Mouse (Mus musculus): Measurements from ENCODE around the gene Pmch.

The Pmch gene

DNA sequence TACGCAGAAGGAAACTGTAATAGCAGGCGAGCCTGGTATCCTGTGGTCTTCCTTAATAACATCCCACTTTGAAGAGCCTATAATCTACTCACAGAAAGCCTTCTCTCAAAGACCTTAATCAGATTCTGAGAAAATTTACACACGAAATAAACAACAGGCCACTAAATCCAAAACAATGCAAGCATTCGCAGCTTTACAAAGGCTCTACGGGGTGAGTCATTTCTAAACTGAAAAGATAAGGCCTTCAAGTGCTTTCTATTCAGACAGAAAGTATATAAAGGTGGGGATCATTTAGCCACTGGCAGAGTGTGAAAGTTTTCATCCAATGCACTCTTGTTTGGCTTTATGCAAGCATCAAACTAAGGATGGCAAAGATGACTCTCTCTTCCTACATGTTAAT, at the start of gene Pmch:
Pmch (plus strand) TSS at position 301 of the 400 bp plus-strand sequence.
- no peak for DNase-seq (ENCODE audit: low spot score)

DNA sequence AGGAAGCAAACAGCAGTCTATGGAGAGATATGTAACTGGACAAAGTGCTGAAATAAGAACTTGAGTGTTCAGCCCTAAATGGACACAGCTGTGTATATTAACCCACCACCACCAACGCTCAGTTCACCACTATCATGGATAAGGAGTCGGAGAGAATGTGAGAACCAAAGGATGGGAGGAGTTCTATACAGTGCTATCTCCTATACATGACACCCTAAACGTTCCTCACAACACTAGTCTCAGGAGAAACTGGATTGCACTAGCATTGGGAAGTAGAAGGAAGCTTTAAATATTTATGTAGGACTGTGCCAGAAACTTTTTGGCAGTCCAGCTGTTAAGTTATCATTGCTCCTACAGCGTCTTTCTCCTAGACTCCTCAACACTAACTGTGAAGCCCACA, 46.6 kb upstream of the Pmch start:
- DNase-seq (ENCODE audit: low spot score) = no peak

DNA sequence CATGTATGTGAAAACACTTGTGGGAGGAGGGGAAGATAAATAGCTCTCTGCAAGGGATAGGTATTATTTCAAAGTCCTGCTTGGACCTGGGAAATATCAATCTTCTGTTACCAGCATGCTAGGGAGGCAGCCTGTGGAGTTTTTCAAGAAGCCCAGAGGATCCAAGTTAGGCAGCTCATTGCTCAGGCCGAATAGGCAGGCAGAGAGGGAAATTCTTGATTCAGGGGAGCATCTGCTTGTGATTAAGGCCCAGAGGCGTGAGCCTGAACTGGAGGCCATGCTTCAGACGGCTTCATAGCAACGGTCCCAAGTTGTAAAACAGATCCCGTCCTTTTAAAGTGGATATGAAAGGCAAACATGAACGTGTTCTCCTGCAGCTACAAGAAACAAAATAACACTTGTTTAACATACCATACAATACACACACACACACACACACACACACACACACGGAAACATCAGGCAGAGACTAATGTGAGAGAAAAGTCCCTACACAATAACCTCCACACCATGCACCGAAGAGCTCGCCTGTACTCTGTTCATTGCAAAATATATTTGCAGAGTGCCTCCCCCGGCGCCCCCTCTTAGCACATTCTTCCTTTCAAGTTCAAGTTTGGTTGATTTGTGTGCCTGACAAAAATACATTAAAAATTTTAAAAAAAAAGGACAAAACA, 44.6 kb upstream of the Pmch start:
- no peak for DNase-seq (ENCODE audit: low spot score)

DNA sequence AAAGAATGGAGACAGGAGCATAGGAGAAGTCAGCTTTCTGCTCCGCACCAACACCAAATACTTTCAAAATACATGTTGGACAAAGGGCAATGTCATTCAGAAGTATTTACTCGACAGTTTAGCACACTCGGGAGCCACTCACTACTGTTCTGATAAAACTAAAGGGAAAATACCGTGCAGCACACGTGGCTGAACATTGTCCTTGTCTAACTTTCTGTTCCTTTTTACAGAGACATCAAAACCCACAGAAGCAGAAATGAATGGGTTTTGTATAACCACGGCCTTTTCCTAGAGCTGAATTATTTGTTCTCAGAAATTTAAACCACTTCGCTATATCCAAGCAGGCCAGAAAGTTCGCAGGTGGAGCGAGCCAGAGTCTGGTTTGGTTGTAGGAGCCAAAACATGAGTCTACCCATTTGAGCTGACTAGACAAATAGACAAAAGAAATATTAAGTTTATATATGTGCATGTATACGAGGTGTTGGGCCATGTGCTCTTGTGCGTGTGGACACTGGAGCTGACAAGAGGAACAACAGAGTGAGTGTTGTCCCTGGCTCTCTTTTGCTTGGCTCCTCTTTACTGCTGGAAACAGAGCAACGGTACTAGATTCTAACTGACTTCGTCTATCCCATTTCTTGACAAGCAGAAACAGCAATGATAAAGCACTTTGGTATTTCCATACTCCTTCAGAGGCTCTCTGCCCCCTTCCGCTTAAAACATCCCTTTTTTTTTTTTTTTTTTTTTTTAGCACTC, 36.5 kb upstream of the Pmch start:
- DNase-seq (ENCODE audit: low spot score) = no peak

DNA sequence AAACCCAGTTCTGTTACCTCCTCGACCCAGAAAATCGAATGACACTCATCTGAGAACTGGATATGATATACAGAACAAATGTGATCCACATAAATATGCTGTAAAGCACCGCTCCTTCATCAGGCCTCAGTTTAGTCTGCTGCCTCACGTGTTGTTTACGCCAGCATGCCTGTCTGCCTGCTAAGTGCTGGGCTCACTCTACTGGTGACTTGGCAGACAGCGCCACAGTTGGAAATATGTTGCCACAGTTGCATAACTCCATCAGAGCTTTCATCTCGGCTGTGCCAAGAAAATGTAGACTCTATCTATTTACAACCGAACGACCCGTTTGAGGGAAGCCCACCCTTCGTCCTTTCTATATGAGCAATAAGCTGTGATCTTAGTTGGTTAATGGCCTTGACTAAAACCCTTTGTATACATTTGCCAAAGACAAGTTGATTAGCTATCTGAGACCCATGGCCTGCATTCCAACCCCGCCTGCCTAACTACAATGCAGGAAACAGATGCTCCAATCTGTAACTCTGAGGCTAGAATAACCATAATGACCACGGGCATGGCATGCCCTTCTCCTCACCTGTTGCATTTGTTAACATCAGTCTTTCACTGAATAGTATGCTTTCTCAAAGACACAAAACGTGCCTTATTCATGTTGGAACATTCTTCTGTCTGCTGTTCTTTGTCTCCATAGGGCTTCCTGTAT, 33.8 kb upstream of the Pmch start:
- no peak for DNase-seq (ENCODE audit: low spot score)

DNA sequence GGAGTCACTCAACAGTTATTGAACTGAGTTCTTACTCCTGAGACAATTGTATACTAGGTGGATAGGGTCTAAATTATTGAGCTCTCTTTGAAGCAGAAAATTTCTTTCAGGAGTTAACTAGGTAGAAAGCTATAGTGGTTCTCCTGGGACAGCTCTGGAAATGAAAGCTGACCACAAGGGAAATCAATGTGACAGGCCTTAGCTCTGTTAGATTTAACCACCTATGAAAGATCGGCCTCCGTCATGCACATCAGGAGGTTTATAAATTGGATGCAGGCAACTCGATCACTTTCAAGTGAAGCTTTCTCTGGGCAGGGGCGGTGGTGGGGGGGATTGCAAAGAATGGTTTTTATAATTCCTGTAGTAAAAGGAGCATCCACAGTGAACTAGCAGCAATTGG, 27.4 kb upstream of the Pmch start:
- no peak for DNase-seq (ENCODE audit: low spot score)

DNA sequence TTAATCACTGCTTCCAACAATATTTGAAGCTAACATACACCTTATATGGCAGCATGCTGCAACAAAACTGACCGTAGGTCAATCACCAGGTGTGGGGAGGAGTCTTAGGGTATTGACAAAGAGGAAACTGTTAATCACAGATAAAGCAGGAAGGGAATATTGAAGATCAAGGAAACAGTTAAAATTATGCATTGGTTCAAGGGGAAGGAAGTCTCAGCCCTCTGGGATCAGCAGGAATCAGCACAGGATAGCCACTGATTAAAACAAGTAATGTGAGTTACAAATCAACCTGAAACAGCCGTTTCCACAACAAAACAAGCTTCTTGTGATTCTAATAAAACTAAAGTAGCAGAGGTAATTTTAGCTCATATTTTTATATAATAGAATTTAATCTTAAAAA, 26.0 kb upstream of the Pmch start:
- DNase-seq (ENCODE audit: low spot score) = no peak

DNA sequence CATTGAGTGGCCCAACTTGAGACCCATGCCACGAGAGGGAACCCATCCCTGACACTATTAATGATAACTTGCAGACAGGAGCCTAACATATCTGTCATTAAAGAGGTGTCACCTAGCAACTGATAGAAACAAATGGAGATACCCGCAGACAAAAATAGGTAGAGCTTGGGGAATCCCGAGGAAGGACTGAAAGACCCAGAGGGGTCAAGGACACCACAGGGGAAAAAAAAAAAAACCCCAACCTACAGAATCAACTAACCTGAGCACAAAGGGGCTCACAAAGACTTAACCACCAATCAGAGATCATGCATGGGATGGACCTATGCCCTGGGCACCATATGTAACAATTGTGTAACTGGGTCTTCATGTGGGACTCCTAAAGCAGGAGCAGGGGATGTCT, 23.5 kb upstream of the Pmch start:
- DNase-seq (ENCODE audit: low spot score) = no peak

DNA sequence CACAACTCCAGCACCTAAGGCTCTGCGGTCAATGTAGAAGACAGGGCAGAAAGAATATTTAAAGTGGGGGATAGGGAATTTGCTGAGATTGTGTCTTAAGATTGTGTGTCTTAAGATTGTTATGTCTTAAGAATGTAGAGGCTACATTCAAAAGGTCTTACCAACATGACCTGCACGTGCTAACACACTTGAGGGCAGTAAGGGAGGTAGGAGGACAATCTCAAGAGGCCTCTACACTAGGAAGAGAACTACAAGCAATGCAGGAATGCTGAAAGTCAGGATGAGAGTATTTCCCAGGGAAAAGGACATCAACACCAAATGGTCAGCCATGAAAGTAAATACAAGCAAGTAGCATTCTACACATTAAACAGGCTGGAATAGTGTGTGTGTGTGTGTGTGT, 15.3 kb downstream of the Pmch start:
- DNase-seq (ENCODE audit: low spot score) = no peak

DNA sequence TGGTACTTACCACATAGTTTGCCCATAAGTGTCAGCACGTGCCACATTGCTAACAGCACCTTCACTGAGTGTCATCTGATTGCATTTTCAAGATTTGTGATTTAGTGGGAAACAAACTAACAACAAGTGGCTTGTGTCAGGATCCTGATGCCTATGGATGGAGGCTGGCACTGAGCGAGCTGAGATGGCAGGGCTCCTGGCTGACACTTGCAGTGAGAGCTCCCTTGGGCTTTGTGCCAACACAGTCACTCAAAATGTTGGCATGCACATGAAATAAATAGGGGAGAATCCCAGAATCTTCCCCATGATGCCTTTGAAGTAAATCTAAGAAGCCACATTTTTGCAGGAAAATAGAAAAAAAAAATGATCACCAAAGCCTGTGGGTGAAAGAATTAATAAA, 22.4 kb downstream of the Pmch start:
- no peak for DNase-seq (ENCODE audit: low spot score)

DNA sequence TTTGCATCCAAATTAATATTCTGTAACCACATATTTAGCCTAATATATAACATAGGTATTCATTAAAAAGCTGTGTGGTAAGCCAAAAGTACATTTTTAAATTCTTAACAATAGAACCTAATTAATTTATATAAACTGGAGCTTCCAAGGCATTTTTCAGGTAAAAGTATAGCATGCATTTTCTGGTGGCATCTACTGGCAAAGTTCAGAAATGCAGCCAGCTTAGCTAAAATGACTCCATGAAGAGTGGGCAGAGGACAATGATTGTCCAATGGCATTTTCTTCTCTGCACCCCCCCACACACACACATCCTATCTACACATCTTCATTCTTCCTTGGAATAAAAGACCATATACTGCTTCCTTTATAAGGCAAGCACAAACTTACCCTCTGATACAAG, 28.8 kb downstream of the Pmch start:
- DNase-seq (ENCODE audit: low spot score) = no peak

DNA sequence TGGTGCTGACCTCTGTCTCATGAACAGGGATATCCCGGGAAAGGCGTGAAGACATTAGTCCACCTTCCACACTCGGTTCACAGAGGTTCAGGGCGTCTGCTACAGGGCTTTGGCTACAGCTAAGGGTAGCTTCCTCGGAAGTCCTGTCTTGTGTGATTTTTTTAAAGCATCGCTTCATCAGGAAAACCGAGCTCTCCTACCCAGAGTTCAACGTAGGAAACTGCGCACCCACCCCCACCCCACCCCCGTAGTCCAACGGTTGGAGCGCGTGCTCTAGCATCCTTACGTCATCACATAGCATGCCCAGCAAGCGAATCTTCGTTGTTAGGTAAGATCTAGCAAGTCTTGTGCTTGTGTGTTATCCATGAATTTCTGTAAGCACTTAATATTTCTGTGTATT, 44.8 kb downstream of the Pmch start:
- DNase-seq (ENCODE audit: low spot score) = no peak
